Mouse (Mus musculus) cortical plate, adult 2 months (tissue): ENCODE measurements at regions not wholly inside any gene's neighbourhood (a gene's known extent, or its start where the extent isn't known, plus 50 kb on each side); places are given as distances from the start of the nearest gene placed in this dataset.

Source experiments
- CTCF ChIP-seq: fragments of 200-500 bp; IDR thresholded peaks from 2 replicates; pipeline ENCODE4 v1.5.1; 2011; ENCODE audit warnings: mild to moderate bottlenecking, control low read depth, low read length; ENCODE audit not compliant: insufficient read depth; ENCODE audit errors: extremely low read depth
- POLR2A ChIP-seq: fragments of 200-500 bp; IDR thresholded peaks from 2 replicates; pipeline ENCODE4 v1.6.1; 2011; ENCODE audit warnings: mild to moderate bottlenecking, low read length, control low read depth; ENCODE audit not compliant: insufficient read depth; ENCODE audit errors: extremely low read depth

DNA sequence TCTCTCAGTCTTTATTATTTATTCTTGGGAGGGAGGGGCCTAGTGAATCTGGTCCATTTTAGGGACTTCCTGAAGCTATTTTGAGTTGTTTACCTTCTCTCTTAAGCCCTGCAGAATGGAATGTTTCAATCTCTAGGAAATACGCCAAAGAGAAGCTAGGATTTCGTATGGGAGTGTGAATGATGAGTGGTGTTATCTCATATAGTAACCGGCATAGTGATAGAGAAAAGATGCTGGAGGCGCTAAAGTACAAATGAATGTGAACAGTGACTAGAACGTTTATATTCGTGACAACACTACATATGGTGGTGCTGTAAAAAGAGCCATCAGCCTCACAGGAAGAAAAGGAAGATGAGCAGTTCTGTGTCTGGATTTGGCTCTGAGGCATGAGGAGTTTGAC lies 145.2 kb upstream of the Ube2e3 start:
- no peak for TF ChIP-seq CTCF
- no peak for TF ChIP-seq POLR2A
